Mouse (Mus musculus) spleen, embryonic (tissue): ENCODE measurements around the gene Acss1.

Source experiments
- CTCF ChIA-PET: fragments of 350-600 bp; sonication (Branson Sonifier 250); formaldehyde crosslinking; loops from one replicate; lab custom pipeline; 2022; lab: Charles Lee

Gene Acss1

GRCm38 (mm10) chr2:150589076-150589475, 79.2 kb downstream of the Acss1 start:
- CTCF ChIA-PET = no interaction called here

- CTCF ChIA-PET = no interaction called here
Measured at GRCm38 (mm10) chr2:150579628-150580027, 88.7 kb downstream of the Acss1 start.

GRCm38 (mm10) chr2:150578603-150579002, 89.7 kb downstream of the Acss1 start:
- CTCF ChIA-PET = no interaction called here

DNA sequence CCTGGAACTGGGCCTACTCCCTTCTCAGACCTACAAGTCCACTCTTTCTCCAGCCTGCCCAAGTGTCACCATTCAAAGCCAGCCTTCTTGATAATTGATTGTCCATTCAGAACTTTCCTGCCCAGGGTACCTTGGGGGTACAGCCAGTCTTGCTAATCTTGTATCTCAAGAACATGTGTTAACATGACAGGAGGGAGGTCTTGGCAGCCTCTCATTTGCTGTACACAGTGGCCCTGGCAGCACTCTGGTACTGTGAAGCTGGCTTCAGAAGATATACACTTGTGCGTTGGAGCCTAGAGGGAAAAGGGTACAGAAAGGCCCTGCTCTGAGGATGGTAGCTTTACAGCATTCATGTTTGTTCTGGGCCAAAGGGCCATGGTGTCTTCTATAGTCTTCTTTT, 92.0 kb downstream of the Acss1 start:
- CTCF ChIA-PET = no interaction called here

- CTCF ChIA-PET = no interaction called here
Measured at GRCm38 (mm10) chr2:150572463-150572862, 95.8 kb downstream of the Acss1 start.

GRCm38 (mm10) chr2:150570761-150571160, 97.5 kb downstream of the Acss1 start:
- CTCF ChIA-PET = no interaction called here

GRCm38 (mm10) chr2:150569847-150570590, 98.3 kb downstream of the Acss1 start, which contains the start of gene Cst7:
TSS of gene Cst7 (plus strand) at chr2:150570415.
- CTCF ChIA-PET = no interaction called here
